Mouse (Mus musculus): Measurements from ENCODE around the gene Gm10160.

The Gm10160 gene

DNA sequence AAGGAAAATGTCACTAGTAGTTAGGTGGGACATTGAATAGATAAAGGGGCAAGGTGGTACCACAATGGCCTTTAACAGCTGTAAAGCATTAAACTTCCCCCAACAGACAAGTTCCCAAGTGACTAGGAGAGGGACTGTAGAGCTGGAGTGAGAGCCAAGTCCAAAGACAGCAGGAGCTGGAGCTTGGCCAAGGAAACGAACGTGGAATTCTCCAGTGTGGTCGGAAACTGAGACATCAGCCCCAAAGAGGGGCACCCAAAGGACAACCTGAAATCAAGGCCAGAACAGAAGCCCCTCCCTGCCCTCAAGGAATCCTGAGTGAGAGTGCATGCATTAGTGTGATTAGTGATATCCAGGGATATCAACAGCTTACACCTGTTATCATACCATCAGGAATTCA lies 30.2 kb downstream of the Gm10160 start:
- peak; percentile 57 to 60 for DNase-seq

DNA sequence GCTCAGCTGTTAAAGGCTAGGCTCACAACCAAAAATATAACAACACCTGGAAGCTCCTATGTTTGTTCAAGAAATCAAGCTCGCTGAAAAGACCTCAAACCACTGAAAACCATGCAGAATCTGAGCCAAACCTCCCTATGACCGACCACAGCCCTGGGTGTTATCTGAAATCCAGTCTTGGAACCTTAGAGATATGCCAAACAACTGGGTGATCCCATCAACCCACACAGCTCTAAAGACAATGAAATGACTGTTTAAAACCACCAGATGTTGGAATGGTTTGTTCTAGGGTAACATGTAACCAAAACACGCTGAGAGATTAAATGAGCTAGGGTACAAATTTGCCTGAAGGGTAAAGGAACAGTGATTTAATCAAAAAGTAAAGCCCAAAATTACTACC lies 30.7 kb downstream of the Gm10160 start:
- no peak for DNase-seq

DNA sequence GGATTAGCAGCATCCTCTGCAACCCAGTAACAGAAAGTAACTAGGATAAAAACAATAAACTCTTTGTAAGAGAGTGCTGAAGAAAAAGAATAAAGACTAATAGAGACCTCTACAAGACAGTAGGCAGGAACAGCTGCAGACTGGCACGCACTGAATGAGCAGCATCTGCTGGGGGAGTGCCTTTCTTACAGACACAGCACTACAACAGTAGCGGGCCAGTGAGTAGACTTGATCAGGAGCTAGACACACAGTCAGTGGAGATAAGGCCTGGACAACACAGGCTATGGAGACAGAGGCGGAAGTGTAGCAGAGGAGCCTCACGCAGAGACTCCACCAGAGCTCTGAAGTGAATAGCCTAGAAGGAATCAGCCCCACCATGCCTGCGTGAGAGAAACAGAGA lies 49.5 kb downstream of the Gm10160 start:
- DNase-seq, result no peak
